Comparison of ENCODE assay signal across 8 mouse cellular contexts in genomic region chr12:103314640-103315361, GRCm38 (mm10). TPM values are rescaled to one million over a fixed set of nuclear protein-coding genes. Genes with fewer than 3 reads are reported as not detected.
A peak's percentile ranks its signal among the peaks of the same experiment; 100 is the strongest.
DNase-seq lines count a peak whose midpoint lies in the region; ATAC-seq and TF ChIP-seq lines count a peak whose summit lies in the region.

No protein-coding gene starts in this region.

- no peak for TF ChIP-seq POLR2A in cortical plate, adult 2 months (IDR thresholded peaks at IDR 0.05; ENCODE audit: extremely low read depth, insufficient read depth, low read length)

- no peaks in the 10 kb centered on the region for H3K9me3 ChIP-seq in kidney, postnatal 0 days (replicated peaks; ENCODE audit: low read length)
- H3K9me3 ChIP-seq in forebrain, embryonic 15.5 days, result no peaks in the 10 kb centered on the region
- H3K9me3 ChIP-seq in midbrain, embryonic 13.5 days, result no peaks in the 10 kb centered on the region

- H3K4me2 ChIP-seq in kidney, postnatal 0 days (ENCODE audit: low read length), result peak overlapping the region; percentile 46
- H3K4me2 ChIP-seq in forebrain, embryonic 15.5 days (replicated peaks), result peak overlapping the region; percentile 56
- H3K4me2 ChIP-seq in midbrain, embryonic 13.5 days (replicated peaks), result peak overlapping the region; percentile 64

- no peak overlapping the region for H3K27ac ChIP-seq in kidney, postnatal 0 days
- H3K27ac ChIP-seq in cortical plate, adult 2 months (ENCODE audit: insufficient read depth, low read length), result no peak overlapping the region
- H3K27ac ChIP-seq in forebrain, embryonic 15.5 days (replicated peaks), result peak overlapping the region; percentile 47
- H3K27ac ChIP-seq in midbrain, embryonic 13.5 days, result peak overlapping the region; percentile 89

- H3K9ac ChIP-seq in kidney, postnatal 0 days (ENCODE audit: low read depth, low read length), result peak overlapping the region; percentile 23; the same call in 1 of the 2 replicates
- peak overlapping the region; percentile 36 for H3K9ac ChIP-seq in forebrain, embryonic 15.5 days (replicated peaks)
- H3K9ac ChIP-seq in midbrain, embryonic 13.5 days (replicated peaks), result peak overlapping the region; percentile 61

- no peak for TF ChIP-seq CTCF in kidney, postnatal 0 days (IDR thresholded peaks at IDR 0.05; ENCODE audit: low read depth)
- TF ChIP-seq CTCF in cortical plate, adult 2 months (IDR thresholded peaks at IDR 0.05; ENCODE audit: extremely low read depth, insufficient read depth, low read length), result no peak

- intact Hi-C loops in gastrocnemius, postnatal 14 days (cut with DNase I; ENCODE audit: low total_unique reads), result no loop called here

- DNase-seq in kidney, postnatal 0 days (ENCODE audit: low spot score), result no peak
- DNase-seq in kidney, adult 11 months, result no peak
- DNase-seq in gastrocnemius, postnatal 14 days, result no peak

- WGBS in kidney, postnatal 0 days, result 8% methylated on average over 25 of the region's 25 CpGs
- WGBS in forebrain, embryonic 15.5 days, result under 1% methylated on average over 25 of the region's 25 CpGs
- under 1% methylated on average over 25 of the region's 25 CpGs for WGBS in midbrain, embryonic 13.5 days

- 0 out of 2 replicates have a peak, but pooled peaks cover 9% of the 10 kb centered on the region for H3K27me3 ChIP-seq in kidney, postnatal 0 days (ENCODE audit: insufficient read depth, low read length)
- no peaks in the 10 kb centered on the region for H3K27me3 ChIP-seq in forebrain, embryonic 15.5 days
- H3K27me3 ChIP-seq in midbrain, embryonic 13.5 days, result peaks cover 11% of the 10 kb centered on the region; the same call in 1 of the 2 replicates

- no peak overlapping the region for H3K4me3 ChIP-seq in kidney, postnatal 0 days (replicated peaks; ENCODE audit: low read depth, low read length)
- peak overlapping the region; percentile 29 for H3K4me3 ChIP-seq in cortical plate, adult 2 months (ENCODE audit: insufficient read depth, low read length)
- H3K4me3 ChIP-seq in forebrain, embryonic 15.5 days, result peak overlapping the region; percentile 34
- peak overlapping the region; percentile 42 for H3K4me3 ChIP-seq in midbrain, embryonic 13.5 days (replicated peaks)

- peak; percentile 30 for ATAC-seq in kidney, postnatal 0 days (replicated peaks; ENCODE audit: low FRiP score, low read depth)
- ATAC-seq in forebrain, embryonic 15.5 days (replicated peaks), result peak; percentile 72
- peak; percentile 84 for ATAC-seq in midbrain, embryonic 13.5 days
- no peak for ATAC-seq in erythroid progenitor cell, adult 5-6 weeks (replicated peaks; ENCODE audit: low FRiP score, poor library complexity, severe bottlenecking)
- ATAC-seq in inflammation-experienced regulatory T-cells, adult 6 months, result no peak

- peaks cover 5% of the 10 kb centered on the region; the same call in 1 of the 2 replicates for H3K4me1 ChIP-seq in kidney, postnatal 0 days (replicated peaks; ENCODE audit: insufficient read depth, low read length)
- no peaks in the 10 kb centered on the region for H3K4me1 ChIP-seq in cortical plate, adult 2 months (ENCODE audit: control insufficient read depth, insufficient read depth, low read length)
- H3K4me1 ChIP-seq in forebrain, embryonic 15.5 days, result peaks cover 32% of the 10 kb centered on the region
- peaks cover 69% of the 10 kb centered on the region for H3K4me1 ChIP-seq in midbrain, embryonic 13.5 days (replicated peaks)

- H3K36me3 ChIP-seq in kidney, postnatal 0 days (ENCODE audit: insufficient read depth, low read length), result no peaks in the 10 kb centered on the region
- H3K36me3 ChIP-seq in forebrain, embryonic 15.5 days, result no peaks in the 10 kb centered on the region
- H3K36me3 ChIP-seq in midbrain, embryonic 13.5 days, result no peaks in the 10 kb centered on the region

RNA-seq across cellular contexts. Expression of gene Fam181a, which starts 4.0 kb away (rescaled TPM):
- polyA plus RNA-seq in kidney, postnatal 0 days (2015; fragmentation: Nextera tagmentation; extraction: Ambion mirVana), result not detected in 2 replicates
- polyA plus RNA-seq in cortical plate, adult 2 months (2012; rRNA removed), result 3.6 and 4.2 TPM in 2 replicates
- polyA plus RNA-seq in forebrain, embryonic 15.5 days (2015; fragmentation: Nextera tagmentation; extraction: Ambion mirVana), result 4.0 TPM in 2 replicates
- 19.4 and 21.1 TPM in 2 replicates for polyA plus RNA-seq in midbrain, embryonic 13.5 days (2015; fragmentation: Nextera tagmentation; extraction: Ambion mirVana)
- total RNA-seq in erythroid progenitor cell, adult 5-6 weeks (2015; ENCODE audit: low replicate concordance), result not detected in 2 replicates
- total RNA-seq in erythroid progenitor cell, adult 5-6 weeks (2017; ENCODE audit: low replicate concordance), result not detected in 2 replicates
- polyA plus RNA-seq in inflammation-experienced regulatory T-cells, adult 6 months (2017; shearing (Covaris generic)), result not detected
- total RNA-seq in gastrocnemius, postnatal 14 days (2021), result not detected

RNA-seq across cellular contexts. Expression of gene Asb2, which starts 41.0 kb away (rescaled TPM):
- polyA plus RNA-seq in kidney, postnatal 0 days (2015; fragmentation: Nextera tagmentation; extraction: Ambion mirVana), result 1.3 and 1.8 TPM in 2 replicates
- 3.2 and 4.1 TPM in 2 replicates for polyA plus RNA-seq in cortical plate, adult 2 months (2012; rRNA removed)
- polyA plus RNA-seq in forebrain, embryonic 15.5 days (2015; fragmentation: Nextera tagmentation; extraction: Ambion mirVana), result 0.55 and 0.74 TPM in 2 replicates
- 0.57 and 0.82 TPM in 2 replicates for polyA plus RNA-seq in midbrain, embryonic 13.5 days (2015; fragmentation: Nextera tagmentation; extraction: Ambion mirVana)
- total RNA-seq in erythroid progenitor cell, adult 5-6 weeks (2015; ENCODE audit: low replicate concordance), result 1.7 and 2.9 TPM in 2 replicates
- 0.64 and 4.6 TPM in 2 replicates for total RNA-seq in erythroid progenitor cell, adult 5-6 weeks (2017; ENCODE audit: low replicate concordance)
- 10 to 100 TPM; 22.5 to 68.5 (median 47.2) TPM for polyA plus RNA-seq in inflammation-experienced regulatory T-cells, adult 6 months (2017; shearing (Covaris generic))
- total RNA-seq in gastrocnemius, postnatal 14 days (2021), result 100 to 1,000 TPM; 113 to 172 TPM

Comparison
In these comparisons a context has a peak if more than half of its experiments do, and no peak if none do; other contexts are left out.
1. ATAC-seq: peak in kidney, postnatal 0 days (single experiment), forebrain, embryonic 15.5 days (single experiment) and midbrain, embryonic 13.5 days (single experiment); none in erythroid progenitor cell, adult 5-6 weeks (single experiment) and inflammation-experienced regulatory T-cells, adult 6 months (single experiment).
2. H3K27ac ChIP-seq: peak in forebrain, embryonic 15.5 days (single experiment) and midbrain, embryonic 13.5 days (single experiment); none in kidney, postnatal 0 days (single experiment) and cortical plate, adult 2 months (single experiment).
3. Peak in every context shown above with its lines, with median percentiles within 50 percentile points of each other: H3K4me2 ChIP-seq and H3K9ac ChIP-seq.